Mouse (Mus musculus) stomach, embryonic 16.5 days (tissue): ENCODE measurements around the gene Sec31b. TPM values are rescaled to one million over a fixed set of nuclear protein-coding genes. Genes with fewer than 3 reads are reported as not detected.

Experiments
- polyA plus RNA-seq: library from polyadenylated mRNA; unstranded; fragments of >200 nt; fragmentation: Nextera tagmentation; extraction: Ambion mirVana; gene quantifications from 2 replicates; pipeline ENCODE4 v1.2.1, GENCODE M21; 2015

The Sec31b gene
- polyA plus RNA-seq, 1 experiment from 2014 or later = 0.92 TPM

Other genes with a start within 250 kb of the Sec31b start
- 0.14 and 0.39 TPM in 2 replicates for gene Scd4, start 212.8 kb downstream of the Sec31b start, polyA plus RNA-seq
- 4.5 and 5.1 TPM in 2 replicates for gene Scd1, start 138.0 kb downstream of the Sec31b start, polyA plus RNA-seq
- not detected in 2 replicates for gene Wnt8b, start 52.4 kb downstream of the Sec31b start, polyA plus RNA-seq
- 0.97 TPM in 1 of 2 replicates, not detected in the other for gene Gm20538, start 7.0 kb upstream of the Sec31b start, polyA plus RNA-seq
- gene Ndufb8, start 9.6 kb upstream of the Sec31b start, polyA plus RNA-seq = 524 and 535 TPM in 2 replicates
- gene Hif1an, start 17.0 kb upstream of the Sec31b start, polyA plus RNA-seq = 30.7 and 32.1 TPM in 2 replicates
- gene Pax2, start 210.2 kb upstream of the Sec31b start, polyA plus RNA-seq = not detected in 2 replicates